In the genomic region with DNA sequence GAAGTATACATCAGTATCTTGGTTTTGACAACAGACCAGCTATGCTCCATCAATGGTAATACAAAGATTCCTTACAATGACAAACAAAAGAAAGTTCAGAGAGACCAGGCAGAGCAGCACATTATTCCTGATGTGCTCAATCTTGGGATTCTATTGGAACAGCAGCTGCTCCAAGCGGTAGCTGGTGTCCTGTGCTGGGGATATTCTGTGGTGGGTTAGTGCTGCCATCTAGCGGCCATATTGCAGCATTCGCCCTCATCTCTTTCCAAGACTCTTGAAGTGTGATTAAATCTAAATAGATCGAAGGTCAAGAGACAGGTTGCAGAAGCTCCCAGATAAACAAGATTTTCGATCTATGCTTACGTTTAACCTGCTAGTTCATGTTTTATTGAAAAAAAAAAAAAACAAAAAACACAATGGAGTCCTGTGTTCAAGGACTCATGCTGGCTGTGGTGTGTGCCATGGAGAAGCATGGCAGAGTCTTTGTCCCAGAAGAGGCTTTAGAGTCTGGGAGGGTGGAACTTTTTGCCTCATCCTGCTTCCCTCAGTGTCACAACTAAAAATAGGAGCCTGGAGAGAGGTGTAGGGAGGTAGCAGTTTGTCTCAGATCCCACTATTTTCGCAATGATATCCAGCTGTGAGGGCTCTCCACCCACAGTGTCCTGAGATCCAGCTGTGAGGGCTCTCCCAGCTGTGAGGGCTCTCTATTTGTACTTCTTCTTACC, we compare ENCODE assay signal across 8 mouse cellular contexts.
DNase-seq lines count a peak whose midpoint lies in the region; ATAC-seq lines count a peak whose summit lies in the region.

No protein-coding gene starts in this region.

- no peak for ATAC-seq in heart, embryonic 12.5 days (ENCODE audit: insufficient number of reproducible peaks, low FRiP score)
- peak; percentile 75 for ATAC-seq in cerebellum, adult (ENCODE audit: insufficient number of reproducible peaks, low FRiP score, low TSS enrichment)
- peak; percentile 89; the same call in 1 of the 2 replicates for ATAC-seq in forebrain, embryonic 14.5 days
- ATAC-seq in hindbrain, embryonic 14.5 days (ENCODE audit: low FRiP score): peak; percentile 85

- WGBS in heart, embryonic 12.5 days: 16% methylated on average over 7 of the region's 7 CpGs
- 22% methylated on average over 7 of the region's 7 CpGs for WGBS in forebrain, embryonic 14.5 days
- WGBS in hindbrain, embryonic 14.5 days: 17% methylated on average over 7 of the region's 7 CpGs
- 23% methylated on average over 7 of the region's 7 CpGs for WGBS in midbrain, embryonic 10.5 days

- H3K4me3 ChIP-seq in heart, embryonic 12.5 days: no peak overlapping the region
- no peak overlapping the region for H3K4me3 ChIP-seq in forebrain, embryonic 14.5 days (ENCODE audit: low read depth, low read length)
- H3K4me3 ChIP-seq in hindbrain, embryonic 14.5 days (replicated peaks; ENCODE audit: low read length): no peak overlapping the region
- H3K4me3 ChIP-seq in midbrain, embryonic 10.5 days: no peak overlapping the region

- H3K36me3 ChIP-seq in heart, embryonic 12.5 days: no peaks in the 10 kb centered on the region
- no peaks in the 10 kb centered on the region for H3K36me3 ChIP-seq in forebrain, embryonic 14.5 days (ENCODE audit: control insufficient read depth, insufficient read depth, low read length)
- H3K36me3 ChIP-seq in hindbrain, embryonic 14.5 days (replicated peaks; ENCODE audit: control insufficient read depth, insufficient read depth): no peaks in the 10 kb centered on the region
- H3K36me3 ChIP-seq in midbrain, embryonic 10.5 days: no peaks in the 10 kb centered on the region

- no peak overlapping the region for H3K4me2 ChIP-seq in heart, embryonic 12.5 days
- H3K4me2 ChIP-seq in forebrain, embryonic 14.5 days (ENCODE audit: low read length): no peak overlapping the region
- H3K4me2 ChIP-seq in hindbrain, embryonic 14.5 days (replicated peaks): no peak overlapping the region

- no peak overlapping the region for H3K27ac ChIP-seq in heart, embryonic 12.5 days (ENCODE audit: poor library complexity, severe bottlenecking)
- H3K27ac ChIP-seq in forebrain, embryonic 14.5 days (ENCODE audit: low read depth, low read length): no peak overlapping the region
- H3K27ac ChIP-seq in hindbrain, embryonic 14.5 days: no peak overlapping the region
- no peak overlapping the region for H3K27ac ChIP-seq in midbrain, embryonic 10.5 days (replicated peaks)

- H3K9ac ChIP-seq in heart, embryonic 12.5 days: no peak overlapping the region
- no peak overlapping the region for H3K9ac ChIP-seq in forebrain, embryonic 14.5 days (ENCODE audit: low read length)
- no peak overlapping the region for H3K9ac ChIP-seq in hindbrain, embryonic 14.5 days

- no peaks in the 10 kb centered on the region for H3K9me3 ChIP-seq in heart, embryonic 12.5 days (replicated peaks)
- H3K9me3 ChIP-seq in forebrain, embryonic 14.5 days (replicated peaks; ENCODE audit: control insufficient read depth, low read length): no peaks in the 10 kb centered on the region
- no peaks in the 10 kb centered on the region for H3K9me3 ChIP-seq in hindbrain, embryonic 14.5 days (ENCODE audit: control insufficient read depth, low read length)
- H3K9me3 ChIP-seq in midbrain, embryonic 10.5 days (replicated peaks): no peaks in the 10 kb centered on the region

- no peaks in the 10 kb centered on the region for H3K27me3 ChIP-seq in heart, embryonic 12.5 days (replicated peaks)
- no peaks in the 10 kb centered on the region for H3K27me3 ChIP-seq in forebrain, embryonic 14.5 days (replicated peaks; ENCODE audit: control insufficient read depth, insufficient read depth, low read length)
- no peaks in the 10 kb centered on the region for H3K27me3 ChIP-seq in hindbrain, embryonic 14.5 days (ENCODE audit: control insufficient read depth, insufficient read depth, low read length)
- H3K27me3 ChIP-seq in midbrain, embryonic 10.5 days (ENCODE audit: low read depth, poor library complexity, severe bottlenecking): peaks cover 16% of the 10 kb centered on the region; the same call in 1 of the 2 replicates

- peak; percentile 85 for DNase-seq in heart, adult 11 months
- DNase-seq in forebrain, embryonic 14.5 days (ENCODE audit: low spot score): peak; percentile 89
- DNase-seq in hindbrain, embryonic 14.5 days (ENCODE audit: low spot score): peak; percentile 88
- peak; percentile 73 to 78 for DNase-seq in left cerebral cortex, adult 18-20 months (ENCODE audit: low spot score in 2 of 2)
- peak; percentile 73 for DNase-seq in midbrain, embryonic 10.5 days (ENCODE audit: low spot score)
- DNase-seq in right cerebral cortex, postnatal 25 days: peak; percentile 56

- H3K4me1 ChIP-seq in heart, embryonic 12.5 days (replicated peaks): no peaks in the 10 kb centered on the region
- no peaks in the 10 kb centered on the region for H3K4me1 ChIP-seq in forebrain, embryonic 14.5 days (ENCODE audit: control insufficient read depth, insufficient read depth, low read length)
- no peaks in the 10 kb centered on the region for H3K4me1 ChIP-seq in hindbrain, embryonic 14.5 days (replicated peaks; ENCODE audit: control insufficient read depth, insufficient read depth, low read length)
- no peaks in the 10 kb centered on the region for H3K4me1 ChIP-seq in midbrain, embryonic 10.5 days
